Mouse (Mus musculus): ENCODE measurements around the gene Defa34. TPM values are rescaled to one million over a fixed set of nuclear protein-coding genes. Genes with fewer than 3 reads are reported as not detected.
"Not testable (repeated sequence)": the region's sequence is repeated elsewhere in the genome, so short reads cannot be mapped to it uniquely, and the experiment has no call there.

Defa34 gene
- not detected for total RNA-seq (2021)

DNA sequence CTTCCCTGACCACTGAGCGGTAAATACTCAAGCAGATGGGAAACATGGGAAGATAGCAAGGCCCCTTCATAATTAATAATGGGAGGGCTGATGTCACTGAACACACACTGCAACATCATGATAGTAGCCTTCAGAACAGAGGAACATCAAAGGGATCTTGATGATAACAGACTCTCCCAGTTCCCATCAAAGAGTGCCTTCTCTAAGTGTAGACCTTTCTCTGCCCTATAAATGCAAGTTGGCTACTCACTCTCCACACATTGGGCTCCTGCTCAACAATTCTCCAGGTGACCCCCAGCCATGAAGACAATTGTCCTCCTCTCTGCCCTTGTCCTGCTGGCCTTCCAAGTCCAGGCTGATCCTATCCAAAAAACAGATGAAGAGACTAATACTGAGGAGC, at the start of gene Defa34:
TSS of gene Defa34 (plus strand) at position 301 of the 400 bp plus-strand sequence.
- intact Hi-C loops (cut with DNase I); DNase-seq (ENCODE audit: low spot score): not testable (repeated sequence)

DNA sequence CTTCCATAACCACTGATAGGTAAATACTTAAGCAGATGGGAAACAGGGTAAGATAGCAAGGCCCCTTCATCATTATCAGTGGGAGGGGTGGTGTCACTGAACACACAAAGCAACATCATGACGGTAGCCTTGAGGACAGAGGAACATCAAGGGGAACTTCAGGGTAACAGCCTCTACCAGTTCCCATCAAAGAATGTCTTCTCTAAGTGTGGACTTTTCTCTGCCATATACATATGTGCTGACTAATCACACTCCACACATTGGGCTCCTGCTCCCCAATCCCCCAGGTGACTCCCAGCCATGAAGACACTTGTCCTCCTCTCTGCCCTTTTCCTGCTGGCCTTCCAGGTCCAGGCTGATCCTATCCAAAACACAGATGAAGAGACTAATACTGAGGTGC, 47.7 kb upstream of the Defa34 start, which contains the start of gene Defa26:
TSS of gene Defa26 (plus strand) at position 301 of the 400 bp plus-strand sequence.
- intact Hi-C loops (cut with DNase I); DNase-seq (ENCODE audit: low spot score): not testable (repeated sequence)

DNA sequence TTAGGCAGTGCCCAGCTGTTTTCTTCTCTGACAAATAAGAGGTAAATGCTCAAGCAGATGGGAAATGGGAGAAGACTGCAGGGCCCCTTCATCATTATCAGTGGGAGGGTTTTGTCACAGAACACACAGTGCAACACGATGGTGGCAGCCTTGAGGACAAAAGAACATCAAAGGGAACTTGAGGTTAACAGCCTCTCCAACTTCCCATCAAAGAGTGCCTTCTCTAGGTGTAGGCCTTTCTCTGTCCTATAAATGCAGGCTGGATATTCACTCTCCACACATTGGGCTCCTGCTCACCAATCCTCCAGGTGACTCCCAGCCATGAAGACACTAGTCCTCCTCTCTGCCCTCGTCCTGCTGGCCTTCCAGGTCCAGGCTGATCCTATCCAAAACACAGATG, 10.1 kb upstream of the Defa34 start, which contains the start of gene Defa17:
TSS of gene Defa17 (plus strand) at position 301 of the 400 bp plus-strand sequence.
- intact Hi-C loops (cut with DNase I); DNase-seq (ENCODE audit: low spot score): not testable (repeated sequence)

DNA sequence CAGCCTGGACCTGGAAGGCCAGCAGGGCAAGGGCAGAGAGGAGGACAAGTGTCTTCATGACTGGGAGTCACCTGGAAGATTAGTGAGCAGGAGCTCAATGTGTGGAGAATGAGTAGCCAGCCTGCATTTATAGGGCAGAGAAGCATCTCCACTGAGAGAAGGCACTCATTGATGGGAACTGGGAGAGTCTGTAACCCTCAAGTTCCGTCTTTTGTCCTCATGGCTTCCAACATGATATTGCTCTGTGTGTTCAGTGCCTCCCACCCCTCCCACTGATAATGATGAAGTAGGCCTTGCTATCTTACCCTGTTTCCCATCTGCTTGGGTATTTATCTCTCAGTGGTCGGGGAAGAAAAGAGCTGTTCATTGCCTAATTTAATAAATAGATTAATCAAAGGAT, 37.9 kb downstream of the Defa34 start, which contains the start of gene AY761184:
TSS of gene AY761184 (minus strand) at position 101 of the 400 bp plus-strand sequence.
- intact Hi-C loops (cut with DNase I); DNase-seq (ENCODE audit: low spot score): not testable (repeated sequence)

Other genes with a start within 250 kb of the Defa34 start
- gene Defa36, start 238.4 kb upstream of the Defa34 start, total RNA-seq (2021): not detected
- not detected for gene Gm7849, start 209.2 kb upstream of the Defa34 start, total RNA-seq (2021)
- not detected for gene Defa20, start 156.5 kb upstream of the Defa34 start, total RNA-seq (2021)
- not detected for gene Defa32, start 136.8 kb upstream of the Defa34 start, total RNA-seq (2021)
- not detected for gene Defa37, start 100.4 kb upstream of the Defa34 start, total RNA-seq (2021)
- not detected for gene Defa28, start 82.8 kb upstream of the Defa34 start, total RNA-seq (2021)
- not detected for gene Gm7861, start 71.3 kb upstream of the Defa34 start, total RNA-seq (2021)
- gene Defa26, start 47.6 kb upstream of the Defa34 start, total RNA-seq (2021): not detected
- gene Defa17, start 10.0 kb upstream of the Defa34 start, total RNA-seq (2021): not detected
- not detected for gene AY761184, start 37.8 kb downstream of the Defa34 start, total RNA-seq (2021)
- not detected for gene Defa24, start 68.7 kb downstream of the Defa34 start, total RNA-seq (2021)
- gene Defb50, start 157.7 kb downstream of the Defa34 start, total RNA-seq (2021): not detected
- gene Defb2, start 174.1 kb downstream of the Defa34 start, total RNA-seq (2021): not detected
- not detected for gene Defb10, start 193.1 kb downstream of the Defa34 start, total RNA-seq (2021)
- gene Defb9, start 219.6 kb downstream of the Defa34 start, total RNA-seq (2021): not detected
- gene Defb11, start 240.6 kb downstream of the Defa34 start, total RNA-seq (2021): not detected